Mouse (Mus musculus) cortical plate, adult 2 months (tissue): ENCODE measurements at regions not wholly inside any gene's neighbourhood (a gene's known extent, or its start where the extent isn't known, plus 50 kb on each side); places are given as distances from the start of the nearest gene placed in this dataset.

ENCODE experiments used
- CTCF ChIP-seq: fragments of 200-500 bp; IDR thresholded peaks from 2 replicates; pipeline ENCODE4 v1.5.1; 2011; ENCODE audit warnings: mild to moderate bottlenecking, control low read depth, low read length; ENCODE audit not compliant: insufficient read depth; ENCODE audit errors: extremely low read depth
- POLR2A ChIP-seq: fragments of 200-500 bp; IDR thresholded peaks from 2 replicates; pipeline ENCODE4 v1.6.1; 2011; ENCODE audit warnings: mild to moderate bottlenecking, low read length, control low read depth; ENCODE audit not compliant: insufficient read depth; ENCODE audit errors: extremely low read depth

GRCm38 (mm10) chr17:88131980-88132379 lies 66.9 kb upstream of the Fbxo11 start:
- TF ChIP-seq POLR2A: no peak
- TF ChIP-seq CTCF: no peak
